Mouse (Mus musculus) brain, embryonic 14.5 days (tissue): ENCODE measurements around the gene Clstn2.

Experiments
- CTCF ChIP-seq: fragments of 200-500 bp; IDR thresholded peaks from 2 replicates; pipeline ENCODE4 v1.5.1; 2012; ENCODE audit warnings: inconsistent platforms, mild to moderate bottlenecking, moderate library complexity, borderline replicate concordance; ENCODE audit not compliant: insufficient read depth, insufficient read length; ENCODE audit errors: extremely low read depth
- POLR2A ChIP-seq: fragments of 200-500 bp; IDR thresholded peaks from 2 replicates; pipeline ENCODE4 v1.6.1; 2012; ENCODE audit warnings: mild to moderate bottlenecking, inconsistent platforms, borderline replicate concordance; ENCODE audit not compliant: poor library complexity, insufficient read depth, insufficient read length, severe bottlenecking; ENCODE audit errors: extremely low read depth

DNA sequence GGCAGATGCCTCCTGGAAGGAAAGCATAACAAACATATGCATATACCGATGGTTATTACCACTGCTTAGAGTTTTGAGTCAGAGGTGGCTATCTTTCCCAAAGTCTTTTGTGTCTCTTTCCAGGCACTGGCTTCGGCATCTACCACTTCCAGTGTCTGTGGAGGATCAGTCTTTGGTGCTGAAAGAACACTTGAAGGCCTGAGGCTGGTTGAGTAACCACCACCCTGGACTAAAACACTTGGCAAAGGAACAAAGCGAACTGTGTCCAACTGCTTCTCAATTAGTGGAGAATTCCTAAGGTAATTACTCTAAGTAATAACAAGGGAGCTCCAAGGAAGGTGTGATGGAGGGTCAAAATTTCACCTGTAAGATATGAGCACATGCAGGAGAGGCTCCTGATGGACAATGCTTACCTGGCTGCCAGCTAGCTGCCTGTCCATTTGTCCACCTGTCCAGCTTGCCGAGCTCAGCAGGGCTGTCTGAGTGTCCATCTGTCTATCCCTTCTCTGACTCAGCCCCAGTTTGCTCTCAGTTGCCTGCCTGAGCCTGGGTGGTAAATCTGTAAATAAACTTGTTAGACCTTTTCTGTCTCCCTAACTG is 346.1 kb downstream of the Clstn2 start:
- TF ChIP-seq POLR2A, result no peak
- no peak for TF ChIP-seq CTCF
